Mouse (Mus musculus): ENCODE data around the gene Cdk1. TPM values are rescaled to one million over a fixed set of nuclear protein-coding genes. Genes with fewer than 3 reads are reported as not detected.

Cdk1 gene
- polyA plus RNA-seq (2011; ENCODE audit: insufficient read depth, insufficient read length, low read depth, missing spikeins) = 402 and 415 TPM in 2 replicates

- peaks cover 5% of the 10 kb centered on the region for H3K4me1 ChIP-seq (ENCODE audit: control insufficient read depth, insufficient read depth, low read length)
- peak within 1 kb of the TSS; percentile 31 for H3K27ac ChIP-seq (ENCODE audit: insufficient read depth, low read length)
- H3K9ac ChIP-seq (ENCODE audit: low read depth, poor library complexity, severe bottlenecking) = peak within 1 kb of the TSS; percentile 94
- H3K36me3 ChIP-seq (ENCODE audit: control insufficient read depth, insufficient read depth, low read length, poor library complexity, severe bottlenecking) = peaks cover 35% of the 10 kb centered on the region
- TF ChIP-seq EP300 (IDR thresholded peaks at IDR 0.05; ENCODE audit: insufficient read depth, low read depth, low read length) (0 out of 2 replicates have a peak, but pooled peaks have one; percentile 5), CTCF (IDR thresholded peaks at IDR 0.05; ENCODE audit: low read depth, low read length) (no peak), POLR2A (IDR thresholded peaks at IDR 0.05; ENCODE audit: insufficient read depth, low read length) (peak; percentile 94)
- H3K27me3 ChIP-seq (ENCODE audit: control insufficient read depth, insufficient read depth, low read length, poor library complexity, severe bottlenecking) = no peaks in the 10 kb centered on the region
- H3K4me3 ChIP-seq (ENCODE audit: low read depth, low read length) = peak within 1 kb of the TSS; percentile 90
- 0 out of 2 replicates have a peak, but pooled peaks cover 3% of the 10 kb centered on the region for H3K9me3 ChIP-seq (replicated peaks; ENCODE audit: control insufficient read depth, insufficient read depth, low read length, poor library complexity, severe bottlenecking)
These were observed at the start of gene Cdk1 for GRCm38 (mm10) chr10:69352212-69353085. Gene Cdk1, minus strand, starts transcription at chr10:69352938.

GRCm38 (mm10) chr10:69399814-69400385 lies 47.2 kb upstream of the Cdk1 start:
- Histone ChIP-seq H3K27me3 (ENCODE audit: control insufficient read depth, insufficient read depth, low read length, poor library complexity, severe bottlenecking) (peaks cover 5% of the 10 kb centered on the region; the same call in 1 of the 2 replicates), H3K4me1 (ENCODE audit: control insufficient read depth, insufficient read depth, low read length) (peaks cover 4% of the 10 kb centered on the region), H3K4me3 (ENCODE audit: low read depth, low read length) (peak overlapping the region; percentile 88), H3K9me3 (replicated peaks; ENCODE audit: control insufficient read depth, insufficient read depth, low read length, poor library complexity, severe bottlenecking) (no peaks in the 10 kb centered on the region), H3K36me3 (ENCODE audit: control insufficient read depth, insufficient read depth, low read length, poor library complexity, severe bottlenecking) (no peaks in the 10 kb centered on the region), H3K9ac (ENCODE audit: low read depth, poor library complexity, severe bottlenecking) (peak overlapping the region; percentile 91), H3K27ac (ENCODE audit: insufficient read depth, low read length) (no peak overlapping the region)
- no peak for TF ChIP-seq EP300 (IDR thresholded peaks at IDR 0.05; ENCODE audit: insufficient read depth, low read depth, low read length)
- no peak for TF ChIP-seq CTCF (IDR thresholded peaks at IDR 0.05; ENCODE audit: low read depth, low read length)
- TF ChIP-seq POLR2A (IDR thresholded peaks at IDR 0.05; ENCODE audit: insufficient read depth, low read length) = no peak

GRCm38 (mm10) chr10:69398763-69399590 lies 46.2 kb upstream of the Cdk1 start, which contains the start of gene Ank3:
Gene Ank3, plus strand, starts transcription at chr10:69398773.
- Histone ChIP-seq H3K27ac (ENCODE audit: insufficient read depth, low read length) (no peak within 1 kb of the TSS), H3K9me3 (replicated peaks; ENCODE audit: control insufficient read depth, insufficient read depth, low read length, poor library complexity, severe bottlenecking) (no peaks in the 10 kb centered on the region), H3K36me3 (ENCODE audit: control insufficient read depth, insufficient read depth, low read length, poor library complexity, severe bottlenecking) (no peaks in the 10 kb centered on the region), H3K4me1 (ENCODE audit: control insufficient read depth, insufficient read depth, low read length) (peaks cover 4% of the 10 kb centered on the region), H3K9ac (ENCODE audit: low read depth, poor library complexity, severe bottlenecking) (peak within 1 kb of the TSS; percentile 91), H3K4me3 (ENCODE audit: low read depth, low read length) (peak within 1 kb of the TSS; percentile 88), H3K27me3 (ENCODE audit: control insufficient read depth, insufficient read depth, low read length, poor library complexity, severe bottlenecking) (peaks cover 5% of the 10 kb centered on the region; the same call in 1 of the 2 replicates)
- TF ChIP-seq EP300 (IDR thresholded peaks at IDR 0.05; ENCODE audit: insufficient read depth, low read depth, low read length) = no peak
- no peak for TF ChIP-seq CTCF (IDR thresholded peaks at IDR 0.05; ENCODE audit: low read depth, low read length)
- no peak for TF ChIP-seq POLR2A (IDR thresholded peaks at IDR 0.05; ENCODE audit: insufficient read depth, low read length)

GRCm38 (mm10) chr10:69398197-69398762 lies 45.5 kb upstream of the Cdk1 start:
- Histone ChIP-seq H3K9ac (ENCODE audit: low read depth, poor library complexity, severe bottlenecking) (peak overlapping the region; percentile 91), H3K36me3 (ENCODE audit: control insufficient read depth, insufficient read depth, low read length, poor library complexity, severe bottlenecking) (no peaks in the 10 kb centered on the region), H3K27me3 (ENCODE audit: control insufficient read depth, insufficient read depth, low read length, poor library complexity, severe bottlenecking) (peaks cover 5% of the 10 kb centered on the region; the same call in 1 of the 2 replicates), H3K27ac (ENCODE audit: insufficient read depth, low read length) (no peak overlapping the region), H3K4me1 (ENCODE audit: control insufficient read depth, insufficient read depth, low read length) (peaks cover 4% of the 10 kb centered on the region), H3K9me3 (replicated peaks; ENCODE audit: control insufficient read depth, insufficient read depth, low read length, poor library complexity, severe bottlenecking) (no peaks in the 10 kb centered on the region), H3K4me3 (ENCODE audit: low read depth, low read length) (peak overlapping the region; percentile 88)
- TF ChIP-seq POLR2A (IDR thresholded peaks at IDR 0.05; ENCODE audit: insufficient read depth, low read length) = no peak
- no peak for TF ChIP-seq CTCF (IDR thresholded peaks at IDR 0.05; ENCODE audit: low read depth, low read length)
- TF ChIP-seq EP300 (IDR thresholded peaks at IDR 0.05; ENCODE audit: insufficient read depth, low read depth, low read length) = no peak

GRCm38 (mm10) chr10:69389511-69389910 lies 36.8 kb upstream of the Cdk1 start:
- TF ChIP-seq CTCF (IDR thresholded peaks at IDR 0.05; ENCODE audit: low read depth, low read length) (no peak), EP300 (IDR thresholded peaks at IDR 0.05; ENCODE audit: insufficient read depth, low read depth, low read length) (no peak), POLR2A (IDR thresholded peaks at IDR 0.05; ENCODE audit: insufficient read depth, low read length) (no peak)
- Histone ChIP-seq H3K36me3 (ENCODE audit: control insufficient read depth, insufficient read depth, low read length, poor library complexity, severe bottlenecking) (no peaks in the 10 kb centered on the region), H3K4me1 (ENCODE audit: control insufficient read depth, insufficient read depth, low read length) (peaks cover 2% of the 10 kb centered on the region), H3K9ac (ENCODE audit: low read depth, poor library complexity, severe bottlenecking) (no peak overlapping the region), H3K9me3 (replicated peaks; ENCODE audit: control insufficient read depth, insufficient read depth, low read length, poor library complexity, severe bottlenecking) (no peaks in the 10 kb centered on the region), H3K27me3 (ENCODE audit: control insufficient read depth, insufficient read depth, low read length, poor library complexity, severe bottlenecking) (no peaks in the 10 kb centered on the region), H3K4me3 (ENCODE audit: low read depth, low read length) (no peak overlapping the region), H3K27ac (ENCODE audit: insufficient read depth, low read length) (no peak overlapping the region)
